Mouse (Mus musculus): Measurements from ENCODE around the gene Gjb4. TPM values are rescaled to one million over a fixed set of nuclear protein-coding genes. Genes with fewer than 3 reads are reported as not detected.

Gene Gjb4
- polyA plus RNA-seq, 1 experiment from 2014 or later = 0.31 TPM

DNA sequence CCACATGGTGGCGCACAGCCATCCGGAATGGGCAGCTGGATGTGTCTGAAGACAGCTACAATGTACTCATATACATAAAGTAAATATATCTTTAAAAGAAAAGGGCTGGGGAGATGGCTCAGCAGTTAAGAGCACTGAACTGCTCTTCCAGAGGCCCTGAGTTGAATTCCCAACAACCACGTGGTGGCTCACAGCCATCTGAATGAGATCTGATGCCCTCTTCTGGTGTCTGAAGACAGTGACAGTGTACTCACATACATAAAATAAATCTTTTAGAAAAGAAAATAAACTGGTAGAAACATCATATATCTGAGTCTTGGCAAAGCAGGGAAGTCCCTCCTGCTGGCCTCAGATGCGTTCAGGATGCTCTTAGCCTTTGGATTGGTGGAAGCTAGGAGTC, 36.7 kb downstream of the Gjb4 start:
- H3K4me3 ChIP-seq (ENCODE audit: low read depth, low read length) = no peak overlapping the region
- 44% methylated on average over 4 of the region's 4 CpGs for WGBS
- no peak overlapping the region for H3K4me2 ChIP-seq (replicated peaks; ENCODE audit: low read depth, low read length)
- H3K27me3 ChIP-seq (replicated peaks; ENCODE audit: insufficient read depth, low read length) = 0 out of 2 replicates have a peak, but pooled peaks cover 5% of the 10 kb centered on the region
- no peaks in the 10 kb centered on the region for H3K9me3 ChIP-seq (ENCODE audit: low read length)
- H3K27ac ChIP-seq (ENCODE audit: low read length) = no peak overlapping the region
- no peaks in the 10 kb centered on the region for H3K36me3 ChIP-seq (ENCODE audit: insufficient read depth, low read length)
- DNase-seq (ENCODE audit: low spot score) (no peak), ATAC-seq (no peak)
- TF ChIP-seq EP300 (IDR thresholded peaks at IDR 0.05) (no peak), CTCF (IDR thresholded peaks at IDR 0.05) (peak; percentile 55)
- H3K9ac ChIP-seq (replicated peaks; ENCODE audit: low read depth) = no peak overlapping the region
- no peaks in the 10 kb centered on the region for H3K4me1 ChIP-seq (ENCODE audit: insufficient read depth, low read depth, low read length)

DNA sequence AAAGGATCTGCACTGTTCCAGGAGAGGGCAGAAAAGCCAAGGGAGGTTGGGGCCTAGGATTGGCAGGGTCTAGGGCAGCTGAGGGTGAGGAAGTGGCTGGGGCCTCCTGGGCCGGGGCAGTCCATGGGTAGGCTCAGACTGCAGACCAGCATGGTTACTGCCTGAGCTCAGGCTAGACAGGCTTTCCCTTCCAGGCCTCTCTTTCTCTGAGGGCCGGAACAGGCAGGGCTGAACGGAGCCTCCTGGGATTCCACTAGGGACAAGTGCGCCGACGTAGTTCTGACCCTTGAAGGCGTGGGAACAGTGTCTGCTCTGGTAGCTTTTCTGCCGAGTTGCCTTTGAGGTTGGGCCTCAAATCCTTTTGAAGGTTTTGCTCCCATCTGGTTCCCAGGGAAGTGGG, 38.1 kb downstream of the Gjb4 start:
- Histone ChIP-seq H3K36me3 (ENCODE audit: insufficient read depth, low read length) (no peaks in the 10 kb centered on the region), H3K27ac (ENCODE audit: low read length) (no peak overlapping the region), H3K27me3 (replicated peaks; ENCODE audit: insufficient read depth, low read length) (0 out of 2 replicates have a peak, but pooled peaks cover 5% of the 10 kb centered on the region), H3K4me3 (ENCODE audit: low read depth, low read length) (no peak overlapping the region), H3K9ac (replicated peaks; ENCODE audit: low read depth) (no peak overlapping the region), H3K9me3 (ENCODE audit: low read length) (no peaks in the 10 kb centered on the region), H3K4me2 (replicated peaks; ENCODE audit: low read depth, low read length) (no peak overlapping the region), H3K4me1 (ENCODE audit: insufficient read depth, low read depth, low read length) (no peaks in the 10 kb centered on the region)
- WGBS = 77% methylated on average over 8 of the region's 8 CpGs
- TF ChIP-seq CTCF (IDR thresholded peaks at IDR 0.05) = no peak
- TF ChIP-seq EP300 (IDR thresholded peaks at IDR 0.05) = no peak
- DNase-seq (ENCODE audit: low spot score) (no peak), ATAC-seq (no peak)

DNA sequence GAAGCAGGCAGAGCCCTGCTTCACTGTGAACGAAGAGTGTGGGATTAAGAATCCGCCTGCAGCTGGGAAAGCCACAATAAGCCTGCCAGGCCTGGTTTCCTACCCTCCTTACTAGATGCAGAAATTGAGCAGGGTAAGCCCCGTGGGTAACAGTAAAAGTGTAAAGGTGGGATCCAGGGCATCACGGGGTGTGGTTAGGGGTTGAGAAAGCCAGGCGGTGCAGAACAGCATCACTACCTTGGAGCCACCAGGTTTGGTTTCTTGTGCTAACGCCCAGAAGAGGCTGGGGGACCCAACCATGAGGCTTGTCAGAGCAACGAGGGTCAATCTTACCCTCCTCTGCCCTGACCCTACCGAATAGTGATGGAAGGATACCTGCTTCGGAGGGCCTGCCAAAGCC, 39.3 kb downstream of the Gjb4 start:
- 0 out of 2 replicates have a peak, but pooled peaks cover 5% of the 10 kb centered on the region for H3K27me3 ChIP-seq (replicated peaks; ENCODE audit: insufficient read depth, low read length)
- WGBS = 48% methylated on average over 9 of the region's 9 CpGs
- no peaks in the 10 kb centered on the region for H3K4me1 ChIP-seq (ENCODE audit: insufficient read depth, low read depth, low read length)
- H3K4me2 ChIP-seq (replicated peaks; ENCODE audit: low read depth, low read length) = peak overlapping the region; percentile 81
- no peaks in the 10 kb centered on the region for H3K9me3 ChIP-seq (ENCODE audit: low read length)
- H3K36me3 ChIP-seq (ENCODE audit: insufficient read depth, low read length) = no peaks in the 10 kb centered on the region
- TF ChIP-seq CTCF (IDR thresholded peaks at IDR 0.05) (no peak), EP300 (IDR thresholded peaks at IDR 0.05) (no peak)
- DNase-seq (ENCODE audit: low spot score) (no peak), ATAC-seq (no peak)
- H3K9ac ChIP-seq (replicated peaks; ENCODE audit: low read depth) = no peak overlapping the region
- H3K4me3 ChIP-seq (ENCODE audit: low read depth, low read length) = no peak overlapping the region
- H3K27ac ChIP-seq (ENCODE audit: low read length) = 0 out of 2 replicates have a peak overlapping the region, but pooled peaks have one; percentile 4

DNA sequence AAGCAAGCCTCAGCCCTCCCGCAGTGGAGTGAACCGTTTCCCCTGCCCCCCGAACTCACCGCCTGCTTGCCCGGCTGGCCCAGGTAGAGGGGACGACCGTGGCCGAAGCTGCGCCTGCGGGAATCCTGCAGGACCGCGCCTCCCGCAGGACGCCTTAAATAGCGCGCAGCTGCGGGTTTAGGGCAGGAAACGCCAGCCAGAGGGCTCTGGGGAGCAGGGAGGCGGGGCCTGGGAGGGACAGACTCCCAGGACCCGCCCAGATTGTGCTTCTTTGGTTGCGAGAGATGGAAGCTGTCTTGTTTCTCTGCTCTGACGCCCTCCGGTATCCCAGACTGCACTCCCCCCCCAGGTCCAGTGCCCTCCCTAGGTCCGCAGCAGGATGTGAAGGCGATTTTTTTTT, 40.0 kb downstream of the Gjb4 start, which contains the start of gene Gja4:
TSS of gene Gja4 (minus strand) at position 179 of the 400 bp plus-strand sequence.
- TF ChIP-seq CTCF (IDR thresholded peaks at IDR 0.05) = peak; percentile 73
- no peak for TF ChIP-seq EP300 (IDR thresholded peaks at IDR 0.05)
- Histone ChIP-seq H3K4me2 (replicated peaks; ENCODE audit: low read depth, low read length) (peak within 1 kb of the TSS; percentile 81), H3K27me3 (replicated peaks; ENCODE audit: insufficient read depth, low read length) (0 out of 2 replicates have a peak, but pooled peaks cover 5% of the 10 kb centered on the region), H3K4me1 (ENCODE audit: insufficient read depth, low read depth, low read length) (no peaks in the 10 kb centered on the region), H3K9ac (replicated peaks; ENCODE audit: low read depth) (peak within 1 kb of the TSS; percentile 32), H3K36me3 (ENCODE audit: insufficient read depth, low read length) (no peaks in the 10 kb centered on the region), H3K27ac (ENCODE audit: low read length) (0 out of 2 replicates have a peak within 1 kb of the TSS, but pooled peaks have one; percentile 4), H3K4me3 (ENCODE audit: low read depth, low read length) (peak within 1 kb of the TSS; percentile 46), H3K9me3 (ENCODE audit: low read length) (no peaks in the 10 kb centered on the region)
- DNase-seq (ENCODE audit: low spot score) = peak; percentile 88
- peak; percentile 90 for ATAC-seq
- under 1% methylated on average over 24 of the region's 25 CpGs for WGBS

DNA sequence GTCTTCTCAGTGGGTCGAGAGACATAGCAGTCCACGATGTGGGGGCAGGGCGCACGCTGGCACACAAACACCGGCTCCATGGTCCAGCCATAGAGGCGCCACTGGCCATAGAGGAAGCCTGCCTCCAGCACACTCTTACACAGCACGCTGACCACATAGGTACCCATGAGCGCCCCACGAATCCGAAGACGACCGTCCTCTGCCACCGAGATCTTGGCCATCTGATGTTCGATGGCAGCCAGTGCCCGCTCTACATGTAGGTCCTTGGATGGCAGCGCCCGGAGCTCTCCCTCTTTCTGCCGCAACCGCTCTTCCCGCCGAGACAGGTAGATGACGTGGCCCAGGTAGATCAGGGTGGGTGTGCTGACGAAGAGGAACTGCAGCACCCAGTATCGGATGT, 41.5 kb downstream of the Gjb4 start:
- no peaks in the 10 kb centered on the region for H3K36me3 ChIP-seq (ENCODE audit: insufficient read depth, low read length)
- 0 out of 2 replicates have a peak, but pooled peaks cover 5% of the 10 kb centered on the region for H3K27me3 ChIP-seq (replicated peaks; ENCODE audit: insufficient read depth, low read length)
- H3K9me3 ChIP-seq (ENCODE audit: low read length) = no peaks in the 10 kb centered on the region
- peak overlapping the region; percentile 81 for H3K4me2 ChIP-seq (replicated peaks; ENCODE audit: low read depth, low read length)
- H3K4me3 ChIP-seq (ENCODE audit: low read depth, low read length) = peak overlapping the region; percentile 46
- TF ChIP-seq EP300 (IDR thresholded peaks at IDR 0.05) = no peak
- no peak for TF ChIP-seq CTCF (IDR thresholded peaks at IDR 0.05)
- ATAC-seq (no peak), DNase-seq (ENCODE audit: low spot score) (no peak)
- H3K27ac ChIP-seq (ENCODE audit: low read length) = no peak overlapping the region
- H3K9ac ChIP-seq (replicated peaks; ENCODE audit: low read depth) = no peak overlapping the region
- WGBS = 61% methylated on average over 24 of the region's 24 CpGs
- no peaks in the 10 kb centered on the region for H3K4me1 ChIP-seq (ENCODE audit: insufficient read depth, low read depth, low read length)

DNA sequence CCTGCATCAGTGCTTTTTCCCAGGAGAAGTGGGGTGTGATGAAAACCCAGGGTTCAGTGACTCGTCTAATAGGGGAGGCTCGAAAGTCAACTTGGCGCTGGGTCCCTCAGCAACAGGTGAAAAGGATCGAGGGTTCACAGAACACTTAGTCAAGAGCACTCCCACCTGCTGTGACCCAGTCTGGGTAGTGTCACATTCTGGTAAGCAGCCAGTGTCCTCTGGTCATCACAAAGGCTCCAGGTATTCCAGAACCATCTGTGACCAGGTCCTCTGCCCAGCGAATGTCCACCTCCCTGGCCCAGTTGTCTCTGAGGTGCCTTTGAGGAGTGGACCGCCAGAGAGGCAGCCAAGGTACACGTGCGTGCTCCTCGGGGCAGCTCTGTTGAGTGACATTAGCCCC, 42.3 kb downstream of the Gjb4 start:
- H3K9me3 ChIP-seq (ENCODE audit: low read length) = no peaks in the 10 kb centered on the region
- 0 out of 2 replicates have a peak, but pooled peaks cover 5% of the 10 kb centered on the region for H3K27me3 ChIP-seq (replicated peaks; ENCODE audit: insufficient read depth, low read length)
- ATAC-seq (no peak), DNase-seq (ENCODE audit: low spot score) (no peak)
- 45% methylated on average over 9 of the region's 9 CpGs for WGBS
- no peak overlapping the region for H3K27ac ChIP-seq (ENCODE audit: low read length)
- H3K4me3 ChIP-seq (ENCODE audit: low read depth, low read length) = peak overlapping the region; percentile 46; the same call in 1 of the 2 replicates
- H3K9ac ChIP-seq (replicated peaks; ENCODE audit: low read depth) = no peak overlapping the region
- H3K36me3 ChIP-seq (ENCODE audit: insufficient read depth, low read length) = no peaks in the 10 kb centered on the region
- TF ChIP-seq EP300 (IDR thresholded peaks at IDR 0.05) (no peak), CTCF (IDR thresholded peaks at IDR 0.05) (no peak)
- H3K4me2 ChIP-seq (replicated peaks; ENCODE audit: low read depth, low read length) = peak overlapping the region; percentile 81
- no peaks in the 10 kb centered on the region for H3K4me1 ChIP-seq (ENCODE audit: insufficient read depth, low read depth, low read length)

All from lung, postnatal 0 days (tissue).